Mouse (Mus musculus) myocyte (in vitro differentiated cells): ENCODE results near the gene Atxn7l3. TPM values are rescaled to one million over a fixed set of nuclear protein-coding genes. Genes with fewer than 3 reads are reported as not detected.

Experiments used
- H3K27me3 ChIP-seq: one replicate; pipeline ENCODE4 v1.6.1; 2011; ENCODE audit not compliant: control insufficient read depth, insufficient read depth, insufficient read length
- H3K36me3 ChIP-seq: one replicate; pipeline ENCODE4 v1.6.1; 2011; ENCODE audit not compliant: control insufficient read depth, insufficient read depth
- H3K4me2 ChIP-seq: one replicate; pipeline ENCODE4 v1.6.1; 2011; ENCODE audit warnings: low read depth, control low read depth
- H3K4me3 ChIP-seq: one replicate; pipeline ENCODE4 v1.5.1; 2011; ENCODE audit warnings: mild to moderate bottlenecking, control low read depth, moderate library complexity
- H3K79me2 ChIP-seq: one replicate; pipeline ENCODE4 v1.6.1; 2011; ENCODE audit not compliant: control insufficient read depth, insufficient read depth
- H3ac ChIP-seq: one replicate; pipeline ENCODE4 v1.6.1; 2011; ENCODE audit not compliant: control insufficient read depth, insufficient read length
- CEBPB ChIP-seq: IDR thresholded peaks from 2 replicates; pipeline ENCODE4 v1.6.1; 2011; ENCODE audit warnings: mild to moderate bottlenecking, moderate library complexity; ENCODE audit not compliant: poor library complexity, insufficient read depth, severe bottlenecking
- E2F4 ChIP-seq: IDR thresholded peaks from one replicate; pipeline ENCODE4 v1.6.1; 2011; ENCODE audit warnings: mild to moderate bottlenecking, control low read depth, moderate library complexity; ENCODE audit not compliant: insufficient read depth
- MAX ChIP-seq: IDR thresholded peaks from one replicate; pipeline ENCODE4 v1.6.1; 2011; ENCODE audit warnings: low read depth, mild to moderate bottlenecking, control low read depth
- MYOD1 ChIP-seq, 3 experiments: IDR thresholded peaks; one replicate each; pipeline ENCODE4 v1.6.1; 2011; ENCODE audit warnings: control low read depth in 2 of 3, low read depth in 2 of 3, mild to moderate bottlenecking in 2 of 3, moderate library complexity in 1 of 3; ENCODE audit not compliant: insufficient read length in 2 of 3, control insufficient read depth in 1 of 3
- MYOG ChIP-seq, 3 experiments: IDR thresholded peaks; one replicate each; pipeline ENCODE4 v1.6.1; 2011; ENCODE audit warnings: control low read depth in 2 of 3, low read depth in 2 of 3, mild to moderate bottlenecking in 2 of 3; ENCODE audit not compliant: insufficient read length in 2 of 3, control insufficient read depth in 1 of 3, insufficient read depth in 1 of 3
- POLR2A ChIP-seq: IDR thresholded peaks from one replicate; pipeline ENCODE4 v1.6.1; 2011; ENCODE audit warnings: low read depth, mild to moderate bottlenecking, control low read depth, moderate library complexity; ENCODE audit not compliant: insufficient read length
- POLR2AphosphoS2 ChIP-seq: IDR thresholded peaks from one replicate; pipeline ENCODE4 v1.6.1; 2011; ENCODE audit warnings: low read depth, control low read depth; ENCODE audit not compliant: insufficient read length
- REST ChIP-seq: IDR thresholded peaks from one replicate; pipeline ENCODE4 v1.6.1; 2011; ENCODE audit warnings: mild to moderate bottlenecking, control low read depth, moderate library complexity; ENCODE audit not compliant: insufficient read depth, insufficient read length
- SRF ChIP-seq: IDR thresholded peaks from one replicate; pipeline ENCODE4 v1.6.1; 2011; ENCODE audit warnings: low read depth; ENCODE audit not compliant: control insufficient read depth, insufficient read length
- TCF12 ChIP-seq: IDR thresholded peaks from one replicate; pipeline ENCODE4 v1.6.1; 2011; ENCODE audit warnings: mild to moderate bottlenecking, control low read depth; ENCODE audit not compliant: poor library complexity, insufficient read depth, severe bottlenecking
- TCF3 ChIP-seq: IDR thresholded peaks from one replicate; pipeline ENCODE4 v1.6.1; 2011; ENCODE audit warnings: low read depth, control low read depth; ENCODE audit not compliant: insufficient read length
- USF1 ChIP-seq: IDR thresholded peaks from one replicate; pipeline ENCODE4 v1.6.1; 2011; ENCODE audit warnings: low read depth, mild to moderate bottlenecking, control low read depth, moderate library complexity
- polyA plus RNA-seq: library from polyadenylated mRNA; unstranded; fragments of >200 nt; fragmentation: generic; extraction: Trizol; gene quantifications from one replicate; pipeline ENCODE4 v1.2.1, GENCODE M21; 2012; ENCODE audit warnings: missing spikeins

The Atxn7l3 gene
- polyA plus RNA-seq, 1 experiment: 39.5 TPM

- Histone ChIP-seq H3K4me2 (peak within 1 kb of the TSS; percentile 42), H3ac (no peak within 1 kb of the TSS), H3K36me3 (no peaks in the 10 kb centered on the region), H3K27me3 (no peaks in the 10 kb centered on the region), H3K79me2 (no peaks in the 10 kb centered on the region), H3K4me3 (no peak within 1 kb of the TSS)
- TF ChIP-seq TCF12: no peak
- TF ChIP-seq MYOG (IDR thresholded peaks at IDR 0.05; ENCODE audit: control insufficient read depth in 1 of 3, insufficient read depth in 1 of 3, insufficient read length in 2 of 3, low read depth in 2 of 3): peak in 2 of 3 experiments; percentile 75 to 76
- TF ChIP-seq POLR2A: no peak
- peak in 1 of 3 experiments; percentile 52 for TF ChIP-seq MYOD1 (IDR thresholded peaks at IDR 0.05; ENCODE audit: control insufficient read depth in 1 of 3, insufficient read length in 2 of 3, low read depth in 2 of 3)
These were observed 27.7 kb downstream of the Atxn7l3 start, which contains the start of gene Asb16 for GRCm38 (mm10) chr11:102268520-102269244. Gene Asb16, plus strand, starts transcription at chr11:102268743.

GRCm38 (mm10) chr11:102267480-102267879, 29.0 kb downstream of the Atxn7l3 start:
- peak overlapping the region; percentile 32 for H3K4me2 ChIP-seq
- TF ChIP-seq USF1 (peak; percentile 37), MAX (no peak), CEBPB (no peak), MYOG (IDR thresholded peaks at IDR 0.05; ENCODE audit: control insufficient read depth in 1 of 3, insufficient read depth in 1 of 3, insufficient read length in 2 of 3, low read depth in 2 of 3) (peak in 2 of 3 experiments; percentile 60 to 76), SRF (peak; percentile 17), MYOD1 (IDR thresholded peaks at IDR 0.05; ENCODE audit: control insufficient read depth in 1 of 3, insufficient read length in 2 of 3, low read depth in 2 of 3) (peak in 2 of 3 experiments; percentile 53 to 66)

GRCm38 (mm10) chr11:102266631-102267355, 29.6 kb downstream of the Atxn7l3 start:
- Histone ChIP-seq H3K79me2 (no peaks in the 10 kb centered on the region), H3K4me3 (no peak overlapping the region), H3ac (no peak overlapping the region), H3K27me3 (no peaks in the 10 kb centered on the region), H3K36me3 (no peaks in the 10 kb centered on the region), H3K4me2 (peak overlapping the region; percentile 32)
- TF ChIP-seq MAX (no peak), TCF12 (no peak), MYOG (IDR thresholded peaks at IDR 0.05; ENCODE audit: control insufficient read depth in 1 of 3, insufficient read depth in 1 of 3, insufficient read length in 2 of 3, low read depth in 2 of 3) (no peak), POLR2A (no peak), REST (no peak), CEBPB (no peak), MYOD1 (IDR thresholded peaks at IDR 0.05; ENCODE audit: control insufficient read depth in 1 of 3, insufficient read length in 2 of 3, low read depth in 2 of 3) (no peak), E2F4 (no peak), USF1 (no peak), POLR2AphosphoS2 (no peak), TCF3 (no peak), SRF (no peak)

More at GRCm38 (mm10) chr11:102267480-102267879, 29.0 kb downstream of the Atxn7l3 start:
- no peaks in the 10 kb centered on the region for H3K36me3 ChIP-seq
- no peak overlapping the region for H3K4me3 ChIP-seq
- H3ac ChIP-seq: no peak overlapping the region
- H3K79me2 ChIP-seq: no peaks in the 10 kb centered on the region
- no peaks in the 10 kb centered on the region for H3K27me3 ChIP-seq

GRCm38 (mm10) chr11:102265816-102266215, 30.6 kb downstream of the Atxn7l3 start:
- Histone ChIP-seq H3K36me3 (no peaks in the 10 kb centered on the region), H3K4me3 (no peak overlapping the region), H3ac (no peak overlapping the region), H3K79me2 (no peaks in the 10 kb centered on the region), H3K27me3 (no peaks in the 10 kb centered on the region), H3K4me2 (no peak overlapping the region)
- TF ChIP-seq USF1: no peak
- no peak for TF ChIP-seq MYOG (IDR thresholded peaks at IDR 0.05; ENCODE audit: control insufficient read depth in 1 of 3, insufficient read depth in 1 of 3, insufficient read length in 2 of 3, low read depth in 2 of 3)
- TF ChIP-seq POLR2AphosphoS2: no peak
- TF ChIP-seq MYOD1 (IDR thresholded peaks at IDR 0.05; ENCODE audit: control insufficient read depth in 1 of 3, insufficient read length in 2 of 3, low read depth in 2 of 3): no peak
- no peak for TF ChIP-seq SRF
- no peak for TF ChIP-seq TCF3
- no peak for TF ChIP-seq POLR2A
- TF ChIP-seq REST: no peak
- TF ChIP-seq MAX: no peak
- TF ChIP-seq E2F4: no peak
- no peak for TF ChIP-seq TCF12
- no peak for TF ChIP-seq CEBPB
